Mouse (Mus musculus): ENCODE data around the gene Mfsd14a. TPM values are rescaled to one million over a fixed set of nuclear protein-coding genes. Genes with fewer than 3 reads are reported as not detected.

The Mfsd14a gene
- 117 and 142 TPM in 2 replicates for total RNA-seq (2012; rRNA removed)

- peak within 1 kb of the TSS; percentile 98 for H3K9ac ChIP-seq (ENCODE audit: insufficient read depth, low read depth, low read length, poor library complexity, severe bottlenecking)
- TF ChIP-seq CHD2 (IDR thresholded peaks at IDR 0.05; ENCODE audit: low read depth, low read length) = no peak
- no peaks in the 10 kb centered on the region for H3K9me3 ChIP-seq (ENCODE audit: control insufficient read depth, insufficient read depth, low read depth, low read length)
- in situ Hi-C loops (cut with MboI; ENCODE audit: low sequenced_read_pairs in 2 of 2, unreplicated experiment in 2 of 2) = no loop called here
- H3K4me1 ChIP-seq (ENCODE audit: control insufficient read depth in 2 of 2, insufficient read depth in 2 of 2, low read length in 2 of 2, poor library complexity in 1 of 2) = peaks cover 12 to 20% of the 10 kb centered on the region in 2 experiments
- DNase-seq (ENCODE audit: low read depth, low spot score) = peak; percentile 85
- no peaks in the 10 kb centered on the region for H3K36me3 ChIP-seq (ENCODE audit: control insufficient read depth, insufficient read depth, low read length, poor library complexity, severe bottlenecking)
- H3K4me3 ChIP-seq (ENCODE audit: insufficient read depth in 1 of 2, low read depth in 1 of 2, low read length in 2 of 2, poor library complexity in 1 of 2, severe bottlenecking in 1 of 2) = peak within 1 kb of the TSS; percentile 93 to 97
- peak within 1 kb of the TSS; percentile 82 for H3K27ac ChIP-seq (ENCODE audit: insufficient read depth, low read depth, low read length, poor library complexity, severe bottlenecking)
These were observed at the start of gene Mfsd14a for GRCm38 (mm10) chr3:116662463-116662863. TSS of gene Mfsd14a (minus strand) at chr3:116662677.

GRCm38 (mm10) chr3:116711624-116712435 lies 49.4 kb upstream of the Mfsd14a start:
- H3K9ac ChIP-seq (ENCODE audit: insufficient read depth, low read depth, low read length, poor library complexity, severe bottlenecking) = peak overlapping the region; percentile 93
- H3K27ac ChIP-seq (ENCODE audit: insufficient read depth, low read depth, low read length, poor library complexity, severe bottlenecking) = 0 out of 2 replicates have a peak overlapping the region, but pooled peaks have one; percentile 9
- H3K36me3 ChIP-seq (ENCODE audit: control insufficient read depth, insufficient read depth, low read length, poor library complexity, severe bottlenecking) = no peaks in the 10 kb centered on the region
- H3K9me3 ChIP-seq (ENCODE audit: control insufficient read depth, insufficient read depth, low read depth, low read length) = no peaks in the 10 kb centered on the region
- in situ Hi-C loops (cut with MboI; ENCODE audit: low sequenced_read_pairs in 2 of 2, unreplicated experiment in 2 of 2) = no loop called here
- TF ChIP-seq HCFC1 (IDR thresholded peaks at IDR 0.05; ENCODE audit: borderline replicate concordance, insufficient read depth, low read length) (peak; percentile 83), ZNF384 (IDR thresholded peaks at IDR 0.05; ENCODE audit: low read depth, low read length) (no peak), MAFK (IDR thresholded peaks at IDR 0.05; ENCODE audit: insufficient read depth, low read depth, low read length) (no peak), ZC3H11A (IDR thresholded peaks at IDR 0.05; ENCODE audit: borderline replicate concordance, low read depth, low read length) (no peak), CHD2 (IDR thresholded peaks at IDR 0.05; ENCODE audit: low read depth, low read length) (no peak)
- H3K4me3 ChIP-seq (ENCODE audit: insufficient read depth in 1 of 2, low read depth in 1 of 2, low read length in 2 of 2, poor library complexity in 1 of 2, severe bottlenecking in 1 of 2) = peak overlapping the region; percentile 96 to 97
- DNase-seq (ENCODE audit: low read depth, low spot score) = no peak
- H3K4me1 ChIP-seq (ENCODE audit: control insufficient read depth in 2 of 2, insufficient read depth in 2 of 2, low read length in 2 of 2, poor library complexity in 1 of 2) = no peaks in the 10 kb centered on the region

GRCm38 (mm10) chr3:116710941-116711340 lies 48.5 kb upstream of the Mfsd14a start:
- Histone ChIP-seq H3K9ac (ENCODE audit: insufficient read depth, low read depth, low read length, poor library complexity, severe bottlenecking) (no peak overlapping the region), H3K27ac (ENCODE audit: insufficient read depth, low read depth, low read length, poor library complexity, severe bottlenecking) (no peak overlapping the region)
- in situ Hi-C loops (cut with MboI; ENCODE audit: low sequenced_read_pairs in 2 of 2, unreplicated experiment in 2 of 2) = no loop called here

GRCm38 (mm10) chr3:116705637-116706204 lies 43.2 kb upstream of the Mfsd14a start:
- no peak overlapping the region for H3K9ac ChIP-seq (ENCODE audit: insufficient read depth, low read depth, low read length, poor library complexity, severe bottlenecking)
- no peak overlapping the region for H3K4me3 ChIP-seq (ENCODE audit: insufficient read depth in 1 of 2, low read depth in 1 of 2, low read length in 2 of 2, poor library complexity in 1 of 2, severe bottlenecking in 1 of 2)
- peaks cover 2 to 4% of the 10 kb centered on the region in 2 experiments; a peak in 2 of 4 replicates for H3K4me1 ChIP-seq (ENCODE audit: control insufficient read depth in 2 of 2, insufficient read depth in 2 of 2, low read length in 2 of 2, poor library complexity in 1 of 2)
- no peaks in the 10 kb centered on the region for H3K9me3 ChIP-seq (ENCODE audit: control insufficient read depth, insufficient read depth, low read depth, low read length)
- no peak for DNase-seq (ENCODE audit: low read depth, low spot score)
- in situ Hi-C loops (cut with MboI; ENCODE audit: low sequenced_read_pairs in 2 of 2, unreplicated experiment in 2 of 2) = no loop called here
- no peak overlapping the region for H3K27ac ChIP-seq (ENCODE audit: insufficient read depth, low read depth, low read length, poor library complexity, severe bottlenecking)
- no peaks in the 10 kb centered on the region for H3K36me3 ChIP-seq (ENCODE audit: control insufficient read depth, insufficient read depth, low read length, poor library complexity, severe bottlenecking)
- TF ChIP-seq ZC3H11A (IDR thresholded peaks at IDR 0.05; ENCODE audit: borderline replicate concordance, low read depth, low read length) (no peak), CHD2 (IDR thresholded peaks at IDR 0.05; ENCODE audit: low read depth, low read length) (no peak), ZNF384 (IDR thresholded peaks at IDR 0.05; ENCODE audit: low read depth, low read length) (no peak), MAFK (IDR thresholded peaks at IDR 0.05; ENCODE audit: insufficient read depth, low read depth, low read length) (no peak), HCFC1 (IDR thresholded peaks at IDR 0.05; ENCODE audit: borderline replicate concordance, insufficient read depth, low read length) (no peak)

More at GRCm38 (mm10) chr3:116710941-116711340, 48.5 kb upstream of the Mfsd14a start:
- no peak for DNase-seq (ENCODE audit: low read depth, low spot score)
- H3K9me3 ChIP-seq (ENCODE audit: control insufficient read depth, insufficient read depth, low read depth, low read length) = no peaks in the 10 kb centered on the region
- H3K36me3 ChIP-seq (ENCODE audit: control insufficient read depth, insufficient read depth, low read length, poor library complexity, severe bottlenecking) = no peaks in the 10 kb centered on the region
- TF ChIP-seq MAFK (IDR thresholded peaks at IDR 0.05; ENCODE audit: insufficient read depth, low read depth, low read length) = no peak
- no peak for TF ChIP-seq HCFC1 (IDR thresholded peaks at IDR 0.05; ENCODE audit: borderline replicate concordance, insufficient read depth, low read length)
- TF ChIP-seq ZC3H11A (IDR thresholded peaks at IDR 0.05; ENCODE audit: borderline replicate concordance, low read depth, low read length) = no peak
- no peak for TF ChIP-seq ZNF384 (IDR thresholded peaks at IDR 0.05; ENCODE audit: low read depth, low read length)
- TF ChIP-seq CHD2 (IDR thresholded peaks at IDR 0.05; ENCODE audit: low read depth, low read length) = no peak
- H3K4me1 ChIP-seq (ENCODE audit: control insufficient read depth in 2 of 2, insufficient read depth in 2 of 2, low read length in 2 of 2, poor library complexity in 1 of 2) = no peaks in the 10 kb centered on the region
- H3K4me3 ChIP-seq (ENCODE audit: insufficient read depth in 1 of 2, low read depth in 1 of 2, low read length in 2 of 2, poor library complexity in 1 of 2, severe bottlenecking in 1 of 2) = peak overlapping the region in 1 of 2 experiments; percentile 97; a peak in 3 of 4 replicates
